Mouse (Mus musculus): ENCODE data around the gene Tln1. TPM values are rescaled to one million over a fixed set of nuclear protein-coding genes. Genes with fewer than 3 reads are reported as not detected.
A peak's percentile ranks its signal among the peaks of the same experiment; 100 is the strongest.

Gene Tln1
- polyA plus RNA-seq, 1 experiment from 2014 or later: 40.6 TPM

- Histone ChIP-seq H3K36me3 (replicated peaks; ENCODE audit: control insufficient read depth, insufficient read depth, low read depth, low read length) (no peaks in the 10 kb centered on the region), H3K4me3 (ENCODE audit: low read depth, low read length) (no peak within 1 kb of the TSS), H3K9ac (replicated peaks; ENCODE audit: low read length) (no peak within 1 kb of the TSS), H3K4me1 (ENCODE audit: control insufficient read depth, insufficient read depth, low read length) (no peaks in the 10 kb centered on the region; the same call in none of the 2 replicates), H3K27ac (replicated peaks; ENCODE audit: low read depth, low read length) (no peak within 1 kb of the TSS), H3K9me3 (replicated peaks; ENCODE audit: control insufficient read depth, low read length) (no peaks in the 10 kb centered on the region), H3K27me3 (ENCODE audit: control insufficient read depth, insufficient read depth, low read length) (peaks cover 3% of the 10 kb centered on the region), H3K4me2 (ENCODE audit: low read depth, low read length) (no peak within 1 kb of the TSS; the same call in 1 of the 2 replicates)
- 40% methylated on average over 9 of the region's 9 CpGs for WGBS
- no peak for ATAC-seq (replicated peaks; ENCODE audit: insufficient number of reproducible peaks, low FRiP score, low TSS enrichment, low read depth)
- no peak for DNase-seq (ENCODE audit: low spot score)
Measured at GRCm38 (mm10) chr4:43506536-43507185, 55.8 kb downstream of the Tln1 start, which contains the start of gene Car9. Gene Car9, plus strand, starts transcription at chr4:43506966.

GRCm38 (mm10) chr4:43506074-43506473 is 56.4 kb downstream of the Tln1 start:
- no peaks in the 10 kb centered on the region; the same call in none of the 2 replicates for H3K4me1 ChIP-seq (ENCODE audit: control insufficient read depth, insufficient read depth, low read length)
- H3K9ac ChIP-seq (replicated peaks; ENCODE audit: low read length): no peak overlapping the region
- no peak overlapping the region for H3K27ac ChIP-seq (replicated peaks; ENCODE audit: low read depth, low read length)
- no peaks in the 10 kb centered on the region for H3K9me3 ChIP-seq (replicated peaks; ENCODE audit: control insufficient read depth, low read length)
- no peaks in the 10 kb centered on the region for H3K36me3 ChIP-seq (replicated peaks; ENCODE audit: control insufficient read depth, insufficient read depth, low read depth, low read length)
- peaks cover 3% of the 10 kb centered on the region for H3K27me3 ChIP-seq (ENCODE audit: control insufficient read depth, insufficient read depth, low read length)
- WGBS: 87% methylated on average over 8 of the region's 8 CpGs
- ATAC-seq (replicated peaks; ENCODE audit: insufficient number of reproducible peaks, low FRiP score, low TSS enrichment, low read depth) (no peak), DNase-seq (ENCODE audit: low spot score) (no peak)
- no peak overlapping the region for H3K4me2 ChIP-seq (ENCODE audit: low read depth, low read length)
- H3K4me3 ChIP-seq (ENCODE audit: low read depth, low read length): no peak overlapping the region

- DNase-seq (ENCODE audit: low spot score) (no peak), ATAC-seq (replicated peaks; ENCODE audit: insufficient number of reproducible peaks, low FRiP score, low TSS enrichment, low read depth) (no peak)
- Histone ChIP-seq H3K9ac (replicated peaks; ENCODE audit: low read length) (no peak overlapping the region), H3K4me3 (ENCODE audit: low read depth, low read length) (no peak overlapping the region), H3K9me3 (replicated peaks; ENCODE audit: control insufficient read depth, low read length) (no peaks in the 10 kb centered on the region), H3K4me2 (ENCODE audit: low read depth, low read length) (no peak overlapping the region), H3K27ac (replicated peaks; ENCODE audit: low read depth, low read length) (no peak overlapping the region), H3K4me1 (ENCODE audit: control insufficient read depth, insufficient read depth, low read length) (no peaks in the 10 kb centered on the region; the same call in none of the 2 replicates), H3K27me3 (ENCODE audit: control insufficient read depth, insufficient read depth, low read length) (peaks cover 3% of the 10 kb centered on the region), H3K36me3 (replicated peaks; ENCODE audit: control insufficient read depth, insufficient read depth, low read depth, low read length) (no peaks in the 10 kb centered on the region)
- 82% methylated on average over 4 of the region's 4 CpGs for WGBS
Measured at GRCm38 (mm10) chr4:43504269-43504668, 58.2 kb downstream of the Tln1 start.

- H3K4me3 ChIP-seq (ENCODE audit: low read depth, low read length): no peak overlapping the region
- 78% methylated on average over 6 of the region's 6 CpGs for WGBS
- peaks cover 3% of the 10 kb centered on the region for H3K27me3 ChIP-seq (ENCODE audit: control insufficient read depth, insufficient read depth, low read length)
- DNase-seq (ENCODE audit: low spot score): no peak
- H3K4me2 ChIP-seq (ENCODE audit: low read depth, low read length): no peak overlapping the region
- no peak for ATAC-seq (replicated peaks; ENCODE audit: insufficient number of reproducible peaks, low FRiP score, low TSS enrichment, low read depth)
- H3K36me3 ChIP-seq (replicated peaks; ENCODE audit: control insufficient read depth, insufficient read depth, low read depth, low read length): no peaks in the 10 kb centered on the region
- H3K9ac ChIP-seq (replicated peaks; ENCODE audit: low read length): no peak overlapping the region
- H3K4me1 ChIP-seq (ENCODE audit: control insufficient read depth, insufficient read depth, low read length): peaks cover 5% of the 10 kb centered on the region
- no peaks in the 10 kb centered on the region for H3K9me3 ChIP-seq (replicated peaks; ENCODE audit: control insufficient read depth, low read length)
- H3K27ac ChIP-seq (replicated peaks; ENCODE audit: low read depth, low read length): no peak overlapping the region
Measured at GRCm38 (mm10) chr4:43503506-43503905, 59.0 kb downstream of the Tln1 start.

GRCm38 (mm10) chr4:43503041-43503440 is 59.5 kb downstream of the Tln1 start:
- Histone ChIP-seq H3K27ac (replicated peaks; ENCODE audit: low read depth, low read length) (no peak overlapping the region), H3K36me3 (replicated peaks; ENCODE audit: control insufficient read depth, insufficient read depth, low read depth, low read length) (no peaks in the 10 kb centered on the region), H3K9ac (replicated peaks; ENCODE audit: low read length) (no peak overlapping the region), H3K4me2 (ENCODE audit: low read depth, low read length) (no peak overlapping the region), H3K4me1 (ENCODE audit: control insufficient read depth, insufficient read depth, low read length) (peaks cover 8% of the 10 kb centered on the region), H3K4me3 (ENCODE audit: low read depth, low read length) (no peak overlapping the region), H3K27me3 (ENCODE audit: control insufficient read depth, insufficient read depth, low read length) (peaks cover 3% of the 10 kb centered on the region), H3K9me3 (replicated peaks; ENCODE audit: control insufficient read depth, low read length) (no peaks in the 10 kb centered on the region)
- DNase-seq (ENCODE audit: low spot score) (no peak), ATAC-seq (replicated peaks; ENCODE audit: insufficient number of reproducible peaks, low FRiP score, low TSS enrichment, low read depth) (no peak)
- WGBS: 71% methylated on average over 2 of the region's 2 CpGs

- 6% methylated on average over 50 of the region's 50 CpGs for WGBS
- H3K9ac ChIP-seq (replicated peaks; ENCODE audit: low read length): peak within 1 kb of the TSS; percentile 67
- DNase-seq (ENCODE audit: low spot score) (peak; percentile 93), ATAC-seq (replicated peaks; ENCODE audit: insufficient number of reproducible peaks, low FRiP score, low TSS enrichment, low read depth) (peak; percentile 81)
- 0 out of 2 replicates have a peak within 1 kb of the TSS, but pooled peaks have one; percentile 3 for H3K27ac ChIP-seq (replicated peaks; ENCODE audit: low read depth, low read length)
- H3K36me3 ChIP-seq (replicated peaks; ENCODE audit: control insufficient read depth, insufficient read depth, low read depth, low read length): 0 out of 2 replicates have a peak, but pooled peaks cover 3% of the 10 kb centered on the region
- H3K4me1 ChIP-seq (ENCODE audit: control insufficient read depth, insufficient read depth, low read length): peaks cover 8% of the 10 kb centered on the region
- no peaks in the 10 kb centered on the region for H3K27me3 ChIP-seq (ENCODE audit: control insufficient read depth, insufficient read depth, low read length)
- peak within 1 kb of the TSS; percentile 66 for H3K4me2 ChIP-seq (ENCODE audit: low read depth, low read length)
- no peaks in the 10 kb centered on the region for H3K9me3 ChIP-seq (replicated peaks; ENCODE audit: control insufficient read depth, low read length)
- peak within 1 kb of the TSS; percentile 57 for H3K4me3 ChIP-seq (ENCODE audit: low read depth, low read length)
Measured at GRCm38 (mm10) chr4:43499407-43500333, 62.8 kb downstream of the Tln1 start, which contains the start of gene Arhgef39. Gene Arhgef39, minus strand, starts transcription at chr4:43499695.

GRCm38 (mm10) chr4:43498983-43499382 is 63.5 kb downstream of the Tln1 start:
- no peaks in the 10 kb centered on the region for H3K9me3 ChIP-seq (replicated peaks; ENCODE audit: control insufficient read depth, low read length)
- WGBS: 11% methylated on average over 8 of the region's 8 CpGs
- H3K9ac ChIP-seq (replicated peaks; ENCODE audit: low read length): peak overlapping the region; percentile 67
- H3K4me1 ChIP-seq (ENCODE audit: control insufficient read depth, insufficient read depth, low read length): peaks cover 8% of the 10 kb centered on the region
- DNase-seq (ENCODE audit: low spot score) (peak; percentile 76), ATAC-seq (replicated peaks; ENCODE audit: insufficient number of reproducible peaks, low FRiP score, low TSS enrichment, low read depth) (no peak)
- 0 out of 2 replicates have a peak, but pooled peaks cover 3% of the 10 kb centered on the region for H3K36me3 ChIP-seq (replicated peaks; ENCODE audit: control insufficient read depth, insufficient read depth, low read depth, low read length)
- H3K27me3 ChIP-seq (ENCODE audit: control insufficient read depth, insufficient read depth, low read length): no peaks in the 10 kb centered on the region
- 0 out of 2 replicates have a peak overlapping the region, but pooled peaks have one; percentile 3 for H3K27ac ChIP-seq (replicated peaks; ENCODE audit: low read depth, low read length)
- peak overlapping the region; percentile 66 for H3K4me2 ChIP-seq (ENCODE audit: low read depth, low read length)
- peak overlapping the region; percentile 57 for H3K4me3 ChIP-seq (ENCODE audit: low read depth, low read length)
